ENCODE assay signal across 8 mouse cellular contexts in the genomic region with DNA sequence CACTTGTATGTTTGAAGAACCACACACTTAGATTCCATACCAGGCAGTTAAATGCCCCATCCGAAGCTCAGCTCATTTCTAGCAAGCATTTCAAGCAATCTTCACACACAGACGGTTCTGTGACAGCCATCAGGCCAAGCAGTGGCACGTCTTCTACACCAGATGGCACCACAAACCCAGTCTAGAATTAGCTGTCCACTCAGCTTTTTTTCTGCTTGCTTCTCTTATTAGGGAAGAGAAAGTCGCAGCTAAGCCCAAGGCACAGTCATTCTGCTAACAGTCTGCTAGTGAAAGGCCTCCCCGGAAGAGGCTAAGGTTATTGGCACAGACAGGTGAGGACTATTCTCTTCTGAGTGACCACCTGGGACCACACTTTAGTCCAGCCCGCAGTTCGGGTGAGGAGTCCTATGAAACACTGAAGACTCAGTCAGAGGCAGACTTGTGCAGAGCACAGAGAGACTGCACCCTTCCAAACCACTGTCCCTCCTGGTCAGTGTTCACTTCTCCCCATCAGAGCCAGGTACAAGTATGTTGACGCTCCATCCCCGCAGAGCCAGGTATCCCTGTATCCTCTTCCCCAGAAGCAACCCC. TPM values are rescaled to one million over a fixed set of nuclear protein-coding genes. Genes with fewer than 3 reads are reported as not detected.
DNase-seq lines count a peak whose midpoint lies in the region; ATAC-seq and TF ChIP-seq lines count a peak whose summit lies in the region.

No protein-coding gene starts in this region.

- 52% methylated on average over 9 of the region's 9 CpGs for WGBS in kidney, embryonic 16.5 days
- 54% methylated on average over 9 of the region's 9 CpGs for WGBS in limb, embryonic 14.5 days

- H3K27me3 ChIP-seq in kidney, embryonic 16.5 days (ENCODE audit: insufficient read depth, low read length) = 0 out of 2 replicates have a peak, but pooled peaks cover 4% of the 10 kb centered on the region
- H3K27me3 ChIP-seq in limb, embryonic 14.5 days (ENCODE audit: control insufficient read depth, insufficient read depth, low read length) = no peaks in the 10 kb centered on the region

- H3K4me2 ChIP-seq in kidney, embryonic 16.5 days (replicated peaks; ENCODE audit: low read depth, low read length) = no peak overlapping the region
- H3K4me2 ChIP-seq in limb, embryonic 14.5 days (replicated peaks; ENCODE audit: low read depth, low read length, severe bottlenecking) = no peak overlapping the region

- H3K4me1 ChIP-seq in kidney, embryonic 16.5 days (ENCODE audit: insufficient read depth, low read length) = no peaks in the 10 kb centered on the region
- peaks cover 4% of the 10 kb centered on the region; the same call in 1 of the 2 replicates for H3K4me1 ChIP-seq in limb, embryonic 14.5 days (ENCODE audit: control insufficient read depth, insufficient read depth, low read length)

- DNase-seq in gastrocnemius, adult 18-20 months (ENCODE audit: low spot score) = peak; percentile 59
- DNase-seq in gastrocnemius, postnatal 25 days = no peak
- DNase-seq in cerebellum, adult 9-10 months = peak; percentile 29
- DNase-seq in frontal cortex, postnatal 14 days (ENCODE audit: low spot score in 2 of 2) = peak; percentile 49 to 70
- DNase-seq in limb, embryonic 14.5 days (ENCODE audit: low spot score) = peak; percentile 83
- peak; percentile 6 for DNase-seq in ovary, adult 18-20 months (ENCODE audit: low spot score)
- DNase-seq in T-cell, adult 2 months (ENCODE audit: low spot score) = no peak

- no peak for TF ChIP-seq POLR2A in limb, embryonic 14.5 days (IDR thresholded peaks at IDR 0.05; ENCODE audit: borderline replicate concordance, extremely low read depth, insufficient read depth, insufficient read length)

- no peak overlapping the region for H3K4me3 ChIP-seq in kidney, embryonic 16.5 days (ENCODE audit: low read length)
- no peak overlapping the region for H3K4me3 ChIP-seq in limb, embryonic 14.5 days (replicated peaks; ENCODE audit: low read length)

- no peaks in the 10 kb centered on the region for H3K9me3 ChIP-seq in kidney, embryonic 16.5 days (ENCODE audit: low read length)
- H3K9me3 ChIP-seq in limb, embryonic 14.5 days (ENCODE audit: control insufficient read depth, low read length) = no peaks in the 10 kb centered on the region

- ATAC-seq in kidney, embryonic 16.5 days (ENCODE audit: low FRiP score, low TSS enrichment) = 0 out of 2 replicates have a peak, but pooled peaks have one; percentile 6
- ATAC-seq in limb, embryonic 14.5 days (ENCODE audit: low FRiP score, low read depth) = peak; percentile 37; the same call in 1 of the 2 replicates

- no peak overlapping the region for H3K27ac ChIP-seq in kidney, embryonic 16.5 days (ENCODE audit: low read length)
- no peak overlapping the region for H3K27ac ChIP-seq in limb, embryonic 14.5 days (replicated peaks; ENCODE audit: low read depth, low read length)

- no peak overlapping the region for H3K9ac ChIP-seq in kidney, embryonic 16.5 days (replicated peaks; ENCODE audit: low read length)
- H3K9ac ChIP-seq in limb, embryonic 14.5 days (ENCODE audit: low read depth, low read length, severe bottlenecking) = no peak overlapping the region

- no peaks in the 10 kb centered on the region for H3K36me3 ChIP-seq in kidney, embryonic 16.5 days (ENCODE audit: insufficient read depth, low read length)
- H3K36me3 ChIP-seq in limb, embryonic 14.5 days (ENCODE audit: control insufficient read depth, insufficient read depth, low read length) = no peaks in the 10 kb centered on the region

RNA-seq across cellular contexts. Expression of a gene that starts 45.0 kb away (rescaled TPM):
- total RNA-seq in gastrocnemius, adult 18-20 months (2021) = 1 to 10 TPM; 2.2 to 2.4 TPM
- 1 to 10 TPM; 3.3 to 4.6 TPM for total RNA-seq in gastrocnemius, postnatal 25 days (2021)
- polyA plus RNA-seq in kidney, embryonic 16.5 days (2015; fragmentation: Nextera tagmentation; extraction: Ambion mirVana) = 21.1 and 21.7 TPM in 2 replicates
- polyA plus RNA-seq in limb, embryonic 14.5 days (2012; rRNA removed) = 22.7 and 28.2 TPM in 2 replicates
- 23.0 and 24.7 TPM in 2 replicates for polyA plus RNA-seq in limb, embryonic 14.5 days (2014; fragmentation: Nextera tagmentation; extraction: Ambion mirVana)

Comparison
In these comparisons a context has a peak if more than half of its experiments do, and no peak if none do; other contexts are left out.
1. DNase-seq: peak in gastrocnemius, adult 18-20 months (single experiment), cerebellum, adult 9-10 months (single experiment), frontal cortex, postnatal 14 days (2 of 2), limb, embryonic 14.5 days (single experiment) and ovary, adult 18-20 months (single experiment); none in gastrocnemius, postnatal 25 days (single experiment) and T-cell, adult 2 months (single experiment).